Mouse (Mus musculus): Measurements from ENCODE around the gene Gbe1. TPM values are rescaled to one million over a fixed set of nuclear protein-coding genes. Genes with fewer than 3 reads are reported as not detected.

Gene Gbe1
- polyA plus RNA-seq, 1 experiment from 2014 or later: 13.5 TPM

- Histone ChIP-seq H3K27me3 (no peaks in the 10 kb centered on the region), H3K4me2 (no peak overlapping the region), H3K4me3 (replicated peaks) (no peak overlapping the region), H3K9ac (no peak overlapping the region), H3K27ac (replicated peaks) (no peak overlapping the region), H3K4me1 (replicated peaks) (no peaks in the 10 kb centered on the region), H3K9me3 (replicated peaks) (no peaks in the 10 kb centered on the region), H3K36me3 (replicated peaks) (no peaks in the 10 kb centered on the region)
- ATAC-seq (ENCODE audit: insufficient read depth): no peak
- WGBS (ENCODE audit: insufficient replicate concordance): 55% methylated on average over 23 of the region's 23 CpGs
Observed at GRCm38 (mm10) chr16:70568341-70569265, 254.9 kb downstream of the Gbe1 start.

- no peak for ATAC-seq (ENCODE audit: insufficient read depth)
- no peak overlapping the region for H3K4me2 ChIP-seq
Observed at GRCm38 (mm10) chr16:70585964-70586363, 272.2 kb downstream of the Gbe1 start.

GRCm38 (mm10) chr16:70602326-70602725 lies 288.6 kb downstream of the Gbe1 start:
- no peak for ATAC-seq (ENCODE audit: insufficient read depth)
- no peak overlapping the region for H3K4me3 ChIP-seq (replicated peaks)
- no peaks in the 10 kb centered on the region for H3K4me1 ChIP-seq (replicated peaks)
- H3K4me2 ChIP-seq: no peak overlapping the region
- H3K36me3 ChIP-seq (replicated peaks): no peaks in the 10 kb centered on the region
- 68% methylated on average over 3 of the region's 3 CpGs for WGBS (ENCODE audit: insufficient replicate concordance)
- no peaks in the 10 kb centered on the region for H3K9me3 ChIP-seq (replicated peaks)
- no peaks in the 10 kb centered on the region for H3K27me3 ChIP-seq
- no peak overlapping the region for H3K9ac ChIP-seq
- no peak overlapping the region for H3K27ac ChIP-seq (replicated peaks)

More at GRCm38 (mm10) chr16:70585964-70586363, 272.2 kb downstream of the Gbe1 start:
- Histone ChIP-seq H3K27me3 (no peaks in the 10 kb centered on the region), H3K9ac (no peak overlapping the region), H3K9me3 (replicated peaks) (no peaks in the 10 kb centered on the region), H3K27ac (replicated peaks) (no peak overlapping the region), H3K4me1 (replicated peaks) (no peaks in the 10 kb centered on the region), H3K36me3 (replicated peaks) (no peaks in the 10 kb centered on the region), H3K4me3 (replicated peaks) (no peak overlapping the region)
- WGBS (ENCODE audit: insufficient replicate concordance): no CpG with 5 or more reads among the region's 7 CpGs

GRCm38 (mm10) chr16:70608358-70608757 lies 294.6 kb downstream of the Gbe1 start:
- 51% methylated on average over 2 of the region's 2 CpGs for WGBS (ENCODE audit: insufficient replicate concordance)
- ATAC-seq (ENCODE audit: insufficient read depth): no peak
- no peaks in the 10 kb centered on the region for H3K27me3 ChIP-seq

GRCm38 (mm10) chr16:70617691-70618090 lies 303.9 kb downstream of the Gbe1 start:
- Histone ChIP-seq H3K36me3 (replicated peaks) (no peaks in the 10 kb centered on the region), H3K27ac (replicated peaks) (no peak overlapping the region), H3K4me3 (replicated peaks) (no peak overlapping the region), H3K9ac (no peak overlapping the region), H3K4me1 (replicated peaks) (no peaks in the 10 kb centered on the region), H3K9me3 (replicated peaks) (no peaks in the 10 kb centered on the region), H3K4me2 (no peak overlapping the region), H3K27me3 (no peaks in the 10 kb centered on the region)
- 53% methylated on average over 1 of the region's 1 CpGs for WGBS (ENCODE audit: insufficient replicate concordance)
- no peak for ATAC-seq (ENCODE audit: insufficient read depth)

More at GRCm38 (mm10) chr16:70608358-70608757, 294.6 kb downstream of the Gbe1 start:
- Histone ChIP-seq H3K9ac (no peak overlapping the region), H3K4me2 (no peak overlapping the region), H3K36me3 (replicated peaks) (no peaks in the 10 kb centered on the region), H3K27ac (replicated peaks) (no peak overlapping the region), H3K9me3 (replicated peaks) (no peaks in the 10 kb centered on the region), H3K4me1 (replicated peaks) (no peaks in the 10 kb centered on the region), H3K4me3 (replicated peaks) (no peak overlapping the region)

- no peak for ATAC-seq (ENCODE audit: insufficient read depth)
- H3K9me3 ChIP-seq (replicated peaks): no peaks in the 10 kb centered on the region
- H3K4me2 ChIP-seq: no peak overlapping the region
- no peaks in the 10 kb centered on the region for H3K36me3 ChIP-seq (replicated peaks)
- H3K4me3 ChIP-seq (replicated peaks): no peak overlapping the region
- WGBS (ENCODE audit: insufficient replicate concordance): 78% methylated on average over 3 of the region's 3 CpGs
- no peaks in the 10 kb centered on the region for H3K4me1 ChIP-seq (replicated peaks)
- no peak overlapping the region for H3K9ac ChIP-seq
- no peak overlapping the region for H3K27ac ChIP-seq (replicated peaks)
- no peaks in the 10 kb centered on the region for H3K27me3 ChIP-seq
Observed at GRCm38 (mm10) chr16:70618168-70618567, 304.4 kb downstream of the Gbe1 start.
